Mouse (Mus musculus) liver, postnatal 0 days (tissue): ENCODE results near the gene Wscd2.

Experiments
- CTCF ChIP-seq: sonication (generic); IDR thresholded peaks from 2 replicates; pipeline ENCODE4 v1.5.1; 2016; ENCODE audit warnings: antibody characterized with exemption, low read depth
- EP300 ChIP-seq: IDR thresholded peaks from 2 replicates; pipeline ENCODE4 v1.6.1; 2016; ENCODE audit warnings: antibody characterized with exemption, low read depth, mild to moderate bottlenecking

GRCm38 (mm10) chr5:113521037-113521436, 30.9 kb downstream of the Wscd2 start:
- TF ChIP-seq CTCF = no peak
- no peak for TF ChIP-seq EP300
